Mouse (Mus musculus) embryonic fibroblast, embryonic 13.5 days (primary cell): Measurements from ENCODE around the gene Il4. TPM values are rescaled to one million over a fixed set of nuclear protein-coding genes. Genes with fewer than 3 reads are reported as not detected.
"Not testable (repeated sequence)": the region's sequence is repeated elsewhere in the genome, so short reads cannot be mapped to it uniquely, and the experiment has no call there.

ENCODE experiments used
- H3K27ac ChIP-seq: 2 replicates; pipeline ENCODE4 v1.5.1; 2012; ENCODE audit warnings: low read length, control low read depth, inconsistent platforms; ENCODE audit not compliant: insufficient read depth
- H3K4me1 ChIP-seq: 2 replicates; pipeline ENCODE4 v1.6.1; 2011; ENCODE audit warnings: low read length; ENCODE audit not compliant: control insufficient read depth, insufficient read depth
- H3K4me3 ChIP-seq: 2 replicates; pipeline ENCODE4 v1.5.1; 2011; ENCODE audit warnings: mild to moderate bottlenecking, control low read depth, low read length; ENCODE audit not compliant: insufficient read depth
- CTCF ChIP-seq: IDR thresholded peaks from 2 replicates; pipeline ENCODE4 v1.5.1; 2011; ENCODE audit warnings: mild to moderate bottlenecking, control low read depth, low read length, moderate library complexity, borderline replicate concordance; ENCODE audit not compliant: insufficient read depth
- POLR2A ChIP-seq: IDR thresholded peaks from 2 replicates; pipeline ENCODE4 v1.6.1; 2011; ENCODE audit warnings: low read depth, mild to moderate bottlenecking, control low read depth, low read length, moderate library complexity
- polyA plus RNA-seq: library from polyadenylated mRNA; stranded (reverse); fragments of >200 nt; gene quantifications from 2 replicates; pipeline ENCODE4 v1.2.4, GENCODE M21; 2011; ENCODE audit warnings: low read depth; ENCODE audit not compliant: missing spikeins, insufficient read length

The Il4 gene
- polyA plus RNA-seq, 1 experiment = not detected

DNA sequence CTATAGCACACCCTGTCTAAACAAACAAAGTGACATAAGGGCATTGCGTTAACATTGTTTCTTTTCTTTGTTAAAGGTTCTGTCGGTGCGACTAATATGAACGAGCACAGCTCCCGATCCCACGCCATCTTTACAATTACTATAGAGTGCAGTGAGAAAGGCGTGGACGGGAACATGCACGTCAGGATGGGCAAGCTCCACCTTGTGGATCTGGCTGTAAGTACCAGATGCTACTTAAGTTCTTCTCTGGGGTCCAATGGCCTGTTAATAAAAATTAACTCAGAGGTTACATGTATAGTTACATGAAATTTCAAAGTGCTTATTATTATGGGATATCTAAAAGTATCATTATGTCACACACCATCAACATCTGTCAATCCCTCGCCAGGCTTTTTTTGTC lies 35.3 kb downstream of the Il4 start:
- TF ChIP-seq POLR2A (no peak), CTCF (peak; percentile 44; the same call in 1 of the 2 replicates)
- Histone ChIP-seq H3K4me3 (no peak overlapping the region), H3K27ac (no peak overlapping the region), H3K4me1 (no peaks in the 10 kb centered on the region)

GRCm38 (mm10) chr11:53580562-53580961 lies 37.9 kb downstream of the Il4 start:
- TF ChIP-seq POLR2A (no peak), CTCF (no peak)
- Histone ChIP-seq H3K4me1 (no peaks in the 10 kb centered on the region), H3K4me3 (no peak overlapping the region), H3K27ac (no peak overlapping the region)

DNA sequence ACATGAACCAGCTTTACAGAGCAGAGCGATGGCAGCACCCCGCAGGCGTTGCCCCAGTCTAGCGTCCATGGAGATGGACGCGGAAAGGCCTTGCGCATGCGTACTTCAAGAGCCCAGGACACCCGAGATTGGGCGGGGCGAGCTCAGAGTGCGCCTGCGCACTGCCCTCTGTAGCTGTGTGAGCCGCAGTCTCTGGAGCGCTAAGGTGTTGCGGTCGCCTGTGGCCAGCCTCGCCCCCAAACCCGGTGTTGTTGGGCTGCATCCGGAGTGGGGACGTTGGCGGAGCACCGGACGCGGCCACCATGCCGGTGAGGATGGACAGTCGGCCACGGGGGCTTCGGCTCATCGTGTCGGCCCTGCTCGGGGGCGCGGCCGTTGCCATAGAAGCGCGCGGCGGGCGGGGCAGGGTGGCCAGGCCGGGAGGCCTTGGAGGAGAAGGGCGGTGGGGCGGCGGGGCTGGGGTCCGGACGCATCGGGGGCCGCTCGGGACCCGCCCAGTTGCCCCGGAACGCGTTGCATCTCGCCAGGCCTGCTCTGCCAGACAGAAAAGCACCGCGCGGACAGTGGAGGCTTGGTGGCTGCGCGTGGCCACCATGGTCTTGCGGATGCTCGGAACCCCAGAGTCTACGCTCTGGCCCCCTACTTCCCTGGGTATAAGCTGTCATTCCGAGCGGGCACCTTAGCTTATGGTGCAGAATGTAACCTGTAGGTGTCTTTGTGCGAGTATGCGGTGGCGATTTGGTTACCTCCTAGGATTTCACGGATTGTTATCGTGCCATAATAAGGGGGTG lies 51.0 kb downstream of the Il4 start, which contains the start of gene Kif3a:
Gene Kif3a, plus strand, starts transcription at position 156 of the 791 bp plus-strand sequence.
- Histone ChIP-seq H3K4me1 (no peaks in the 10 kb centered on the region), H3K27ac (no peak within 1 kb of the TSS)

DNA sequence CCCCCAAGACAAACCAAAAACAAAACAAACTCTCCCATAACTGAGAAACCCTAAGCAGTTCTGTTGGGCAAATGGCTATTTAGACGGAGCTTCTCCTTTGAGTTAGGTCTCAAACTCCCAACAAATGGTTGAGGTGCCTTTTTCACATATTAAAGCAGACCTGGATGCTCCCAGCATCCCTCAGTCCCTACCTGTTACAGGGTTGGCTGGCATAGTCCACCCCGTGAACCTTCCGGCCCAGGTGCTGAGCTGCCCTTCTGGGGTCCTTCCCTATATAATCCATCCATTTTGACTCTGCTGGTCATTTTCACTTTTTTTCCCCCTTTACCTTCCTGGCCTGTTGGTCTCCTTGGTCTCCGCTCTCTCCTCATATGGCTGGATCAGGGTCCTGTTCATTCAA lies 51.8 kb downstream of the Il4 start:
- TF ChIP-seq CTCF (no peak), POLR2A (no peak)
- Histone ChIP-seq H3K4me3 (no peak overlapping the region), H3K27ac (no peak overlapping the region), H3K4me1 (no peaks in the 10 kb centered on the region)

More for the DNA sequence above, 51.0 kb downstream of the Il4 start, which contains the start of gene Kif3a:
- H3K4me3 ChIP-seq = peak within 1 kb of the TSS; percentile 46
- no peak for TF ChIP-seq CTCF
- peak; percentile 82 for TF ChIP-seq POLR2A

DNA sequence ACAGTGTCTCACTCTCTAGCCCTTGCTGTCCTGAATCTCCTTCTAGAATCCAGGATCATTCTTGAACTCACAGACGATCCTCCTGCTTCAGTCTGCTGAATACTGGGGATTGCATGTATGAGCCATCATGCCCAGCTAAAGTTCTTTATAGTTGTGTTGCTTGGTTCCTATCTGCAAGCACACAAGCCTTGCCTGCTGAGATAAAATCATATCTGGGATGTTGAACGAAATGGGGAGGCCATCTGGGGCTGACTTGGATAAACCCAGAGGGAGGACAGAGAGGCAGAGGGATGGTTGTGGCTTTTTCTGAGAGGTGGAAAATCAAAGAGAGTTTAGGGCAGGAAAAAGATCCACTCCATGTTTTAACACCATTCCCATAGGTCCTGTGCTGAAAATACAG lies 56.5 kb downstream of the Il4 start:
- no peaks in the 10 kb centered on the region for H3K4me1 ChIP-seq
- H3K27ac ChIP-seq = no peak overlapping the region
- no peak overlapping the region for H3K4me3 ChIP-seq
- no peak for TF ChIP-seq POLR2A
- TF ChIP-seq CTCF = no peak

GRCm38 (mm10) chr11:53559980-53560379 lies 58.5 kb downstream of the Il4 start:
- not testable (repeated sequence) for H3K4me3 ChIP-seq, H3K27ac ChIP-seq, H3K4me1 ChIP-seq

GRCm38 (mm10) chr11:53557992-53558391 lies 60.5 kb downstream of the Il4 start:
- not testable (repeated sequence) for H3K4me1 ChIP-seq, H3K4me3 ChIP-seq, H3K27ac ChIP-seq

DNA sequence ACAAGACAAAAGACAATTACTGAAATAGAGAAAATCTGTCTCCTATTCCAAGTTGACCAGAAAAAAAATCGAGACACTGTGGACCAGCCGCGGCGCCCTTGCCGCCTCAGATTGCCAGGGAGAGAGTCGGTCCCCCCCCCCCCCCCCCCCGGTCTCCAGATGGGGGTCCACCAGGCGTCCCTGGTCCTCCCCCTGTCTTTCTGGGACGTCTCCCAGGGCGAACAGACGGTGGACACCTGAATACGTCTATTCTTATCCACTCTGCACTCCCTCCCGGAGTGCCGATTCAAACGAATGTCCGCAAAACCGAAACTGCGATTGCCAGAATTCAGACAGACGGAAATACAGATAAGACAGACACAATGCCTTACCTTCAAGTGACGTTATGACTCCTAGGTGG lies 61.9 kb downstream of the Il4 start:
- not testable (repeated sequence) for H3K27ac ChIP-seq, H3K4me1 ChIP-seq, H3K4me3 ChIP-seq

Other genes with a start within 250 kb of the Il4 start
- gene Leap2, start 195.5 kb downstream of the Il4 start, polyA plus RNA-seq = not detected in 2 replicates
- 361 and 399 TPM in 2 replicates for gene Uqcrq, start 187.8 kb downstream of the Il4 start, polyA plus RNA-seq
- 0.68 and 1.2 TPM in 2 replicates for gene Gdf9, start 187.6 kb downstream of the Il4 start, polyA plus RNA-seq
- 0.22 TPM in 1 of 2 replicates, not detected in the other for gene Gm10447, start 161.6 kb downstream of the Il4 start, polyA plus RNA-seq
- gene Shroom1, start 161.5 kb downstream of the Il4 start, polyA plus RNA-seq = 2.4 and 3.0 TPM in 2 replicates
- not detected in 2 replicates for gene Gm9837, start 148.2 kb downstream of the Il4 start, polyA plus RNA-seq
- not detected in 2 replicates for gene Gm9945, start 138.5 kb downstream of the Il4 start, polyA plus RNA-seq
- not detected in 2 replicates for gene Sowaha, start 138.4 kb downstream of the Il4 start, polyA plus RNA-seq
- gene Sept8, start 99.4 kb downstream of the Il4 start, polyA plus RNA-seq = 88.6 and 91.6 TPM in 2 replicates
- 27.3 and 35.3 TPM in 2 replicates for gene Kif3a, start 51.3 kb downstream of the Il4 start, polyA plus RNA-seq
- gene Il13, start 16.0 kb upstream of the Il4 start, polyA plus RNA-seq = not detected in 2 replicates
- 25.8 and 31.7 TPM in 2 replicates for gene Rad50, start 88.7 kb upstream of the Il4 start, polyA plus RNA-seq
- gene Il5, start 102.1 kb upstream of the Il4 start, polyA plus RNA-seq = not detected in 2 replicates
- gene Irf1, start 151.3 kb upstream of the Il4 start, polyA plus RNA-seq = 19.7 and 35.1 TPM in 2 replicates
- gene Gm17334, start 154.5 kb upstream of the Il4 start, polyA plus RNA-seq = not detected in 2 replicates
- not detected in 2 replicates for gene Gm12216, start 240.6 kb upstream of the Il4 start, polyA plus RNA-seq